Mouse (Mus musculus) forebrain, postnatal 0 days (tissue): Measurements from ENCODE around the gene Whamm. TPM values are rescaled to one million over a fixed set of nuclear protein-coding genes. Genes with fewer than 3 reads are reported as not detected.

ENCODE experiments used
- ATAC-seq: fragments of 200-750 bp; cut with Nextera tagmentation; 2 replicates; pipeline ENCODE4 v1.8.0; 2017; ENCODE audit warnings: mild to moderate bottlenecking, moderate library complexity
- DNase-seq: peaks from one replicate; pipeline ENCODE4 v3.0.0-alpha.2; 2015
- H3K27ac ChIP-seq: fragments of 300-500 bp; sonication (generic); 2 replicates; pipeline ENCODE4 v1.5.1; 2014; ENCODE audit warnings: low read depth, mild to moderate bottlenecking, antibody characterized with exemption, low read length, moderate library complexity, mixed read lengths
- H3K27me3 ChIP-seq: fragments of 300-500 bp; sonication (generic); 2 replicates; pipeline ENCODE4 v1.6.1; 2014; ENCODE audit warnings: mild to moderate bottlenecking, low read length, mixed read lengths; ENCODE audit not compliant: insufficient read depth
- H3K36me3 ChIP-seq: fragments of 300-500 bp; sonication (generic); 2 replicates; pipeline ENCODE4 v1.6.1; 2014; ENCODE audit warnings: mild to moderate bottlenecking, moderate library complexity; ENCODE audit not compliant: insufficient read depth
- H3K4me1 ChIP-seq: fragments of 300-500 bp; sonication (generic); 2 replicates; pipeline ENCODE4 v1.6.1; 2014; ENCODE audit warnings: antibody characterized with exemption; ENCODE audit not compliant: insufficient read depth
- H3K4me2 ChIP-seq: fragments of 300-500 bp; sonication (generic); 2 replicates; pipeline ENCODE4 v1.6.1; 2014; ENCODE audit warnings: low read depth, mild to moderate bottlenecking, moderate library complexity
- H3K4me3 ChIP-seq: fragments of 300-500 bp; sonication (generic); 2 replicates; pipeline ENCODE4 v1.5.1; 2014; ENCODE audit warnings: low read depth, low read length, mixed read lengths
- H3K9ac ChIP-seq: fragments of 300-500 bp; sonication (generic); 2 replicates; pipeline ENCODE4 v1.6.1; 2014; ENCODE audit warnings: mild to moderate bottlenecking
- H3K9me3 ChIP-seq: fragments of 300-500 bp; sonication (generic); 2 replicates; pipeline ENCODE4 v1.6.1; 2016; ENCODE audit warnings: low read length
- CTCF ChIP-seq: sonication (generic); IDR thresholded peaks from 2 replicates; pipeline ENCODE4 v1.5.1; 2016; ENCODE audit warnings: antibody characterized with exemption, control low read depth, low read depth
- WGBS: fragments of 180-500 bp; shearing (Covaris S2); extraction: QIAGEN DNeasy Blood & Tissue Kit; methylation state at CpG from one replicate; pipeline ENCODE4 v1.1.7; 2014; 5-methylcytosine and 5-hydroxymethylcytosine counted together
- polyA plus RNA-seq: library from polyadenylated mRNA; unstranded; fragments of >200 nt; fragmentation: Nextera tagmentation; extraction: Ambion mirVana; gene quantifications from 2 replicates; pipeline ENCODE4 v1.2.1, GENCODE M21; 2015
- total RNA-seq: library from RNA; depleted of rRNA; stranded (reverse); fragments of >200 nt; gene quantifications from 2 replicates; pipeline ENCODE4 v1.2.3, GENCODE M21; 2014

Gene Whamm
- total and polyA plus RNA-seq, 2 experiments from 2014 or later: 5.4 to 8.7 TPM

DNA sequence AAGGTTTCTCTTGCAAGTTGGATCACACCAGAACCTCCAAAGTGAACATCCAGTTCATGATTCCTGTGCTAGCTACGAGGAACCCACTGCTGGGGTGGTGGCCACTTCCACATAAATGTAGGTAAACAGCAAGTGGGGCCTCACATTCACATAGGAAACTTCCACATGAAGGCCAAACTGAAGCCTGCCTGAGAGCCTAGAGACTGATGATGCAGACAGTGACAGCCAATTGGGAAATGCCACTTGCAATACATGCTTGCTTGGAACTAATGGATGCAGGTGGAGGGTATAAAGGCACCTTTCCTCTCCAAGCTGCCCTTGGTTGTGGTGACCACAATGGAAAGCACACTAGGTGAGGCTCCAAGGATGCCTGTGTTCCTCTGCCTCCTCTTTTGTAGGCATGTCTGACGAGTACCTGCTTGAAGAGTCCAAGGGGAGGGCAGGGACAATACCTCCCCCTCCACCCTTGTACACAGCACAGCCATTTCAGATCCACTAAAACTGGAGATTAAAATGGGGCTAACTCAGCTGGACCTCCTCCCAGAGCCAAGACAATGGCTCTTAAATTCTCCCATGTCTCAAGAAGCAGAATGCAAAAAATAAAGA lies 32.9 kb upstream of the Whamm start:
- Histone ChIP-seq H3K4me2 (no peak overlapping the region), H3K27me3 (no peaks in the 10 kb centered on the region), H3K9ac (no peak overlapping the region), H3K4me3 (no peak overlapping the region), H3K9me3 (no peaks in the 10 kb centered on the region), H3K36me3 (peaks cover 13% of the 10 kb centered on the region), H3K27ac (no peak overlapping the region), H3K4me1 (no peaks in the 10 kb centered on the region)
- ATAC-seq: no peak
- no peak for TF ChIP-seq CTCF
- no peak for DNase-seq
- WGBS: 69% methylated on average over 2 of the region's 2 CpGs

GRCm38 (mm10) chr7:81539565-81539964 lies 31.5 kb upstream of the Whamm start:
- no peak for TF ChIP-seq CTCF
- H3K27me3 ChIP-seq: no peaks in the 10 kb centered on the region
- no peak overlapping the region for H3K27ac ChIP-seq
- H3K36me3 ChIP-seq: peaks cover 3% of the 10 kb centered on the region
- H3K9me3 ChIP-seq: no peaks in the 10 kb centered on the region
- no peak overlapping the region for H3K4me3 ChIP-seq
- no peak overlapping the region for H3K4me2 ChIP-seq
- 4% methylated on average over 2 of the region's 2 CpGs for WGBS
- no peaks in the 10 kb centered on the region for H3K4me1 ChIP-seq
- ATAC-seq (no peak), DNase-seq (no peak)
- no peak overlapping the region for H3K9ac ChIP-seq

DNA sequence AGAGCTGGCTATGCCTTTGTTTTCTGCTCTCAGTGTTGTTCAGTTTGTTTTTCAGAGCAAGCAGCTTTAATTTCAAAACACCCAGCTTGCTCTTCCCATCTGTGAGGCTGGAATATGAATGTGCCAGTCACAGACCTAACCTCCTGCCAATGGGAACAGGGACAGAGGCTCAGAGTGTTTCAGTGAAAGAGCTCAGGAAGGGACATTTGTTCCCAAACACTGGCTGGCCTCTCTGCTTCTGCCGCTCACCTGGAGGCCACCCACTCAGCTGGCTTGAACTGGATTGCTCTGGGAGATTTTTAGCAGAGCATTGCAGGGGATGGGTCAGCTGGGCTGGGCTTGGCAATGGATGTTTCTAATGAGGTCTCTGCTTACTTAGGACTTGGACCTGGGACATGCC lies 30.1 kb upstream of the Whamm start:
- ATAC-seq (peak; percentile 42; the same call in 1 of the 2 replicates), DNase-seq (peak; percentile 36)
- Histone ChIP-seq H3K9me3 (no peaks in the 10 kb centered on the region), H3K4me3 (no peak overlapping the region), H3K4me1 (no peaks in the 10 kb centered on the region), H3K9ac (no peak overlapping the region), H3K27me3 (no peaks in the 10 kb centered on the region), H3K4me2 (no peak overlapping the region), H3K27ac (no peak overlapping the region), H3K36me3 (no peaks in the 10 kb centered on the region)
- TF ChIP-seq CTCF: no peak
- WGBS: 35% methylated on average over 1 of the region's 1 CpGs

DNA sequence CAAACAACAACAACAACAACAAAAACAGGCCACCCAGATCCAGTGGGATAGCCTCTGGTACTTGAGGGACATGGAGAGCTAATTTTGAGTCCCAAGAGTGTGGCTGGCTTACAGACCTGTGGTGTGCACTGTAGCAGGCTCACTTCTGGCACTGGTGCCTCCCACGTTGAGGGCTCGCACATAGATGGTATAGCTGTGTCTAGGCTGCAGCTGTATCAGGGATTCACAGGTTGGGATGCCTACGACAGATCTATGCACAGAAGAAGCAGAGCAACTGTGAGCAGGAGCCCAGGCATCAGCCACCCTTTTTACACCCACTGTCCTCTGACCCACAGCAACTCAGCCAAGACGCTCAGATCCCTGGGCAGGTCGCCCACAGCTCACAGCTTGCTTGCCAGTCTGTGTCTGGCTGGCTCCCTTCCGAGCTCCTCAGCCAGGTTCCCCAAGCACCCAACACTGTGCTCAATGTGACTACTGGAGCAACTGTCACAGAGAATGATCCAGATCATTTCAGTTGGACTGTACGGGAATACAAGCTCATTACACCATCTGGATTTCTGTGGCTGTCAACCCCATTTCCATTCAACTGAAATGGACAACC lies 29.0 kb upstream of the Whamm start:
- TF ChIP-seq CTCF: no peak
- whole genome bisulfite sequencing: 53% methylated on average over 7 of the region's 7 CpGs
- Histone ChIP-seq H3K36me3 (no peaks in the 10 kb centered on the region), H3K4me2 (no peak overlapping the region), H3K27ac (no peak overlapping the region), H3K9ac (no peak overlapping the region), H3K4me3 (no peak overlapping the region), H3K4me1 (no peaks in the 10 kb centered on the region), H3K9me3 (no peaks in the 10 kb centered on the region), H3K27me3 (no peaks in the 10 kb centered on the region)
- peak; percentile 73 for ATAC-seq
- DNase-seq: peak; percentile 63

- DNase-seq: no peak
- no peak for TF ChIP-seq CTCF
- ATAC-seq: no peak
- Histone ChIP-seq H3K4me1 (no peaks in the 10 kb centered on the region), H3K9me3 (no peaks in the 10 kb centered on the region), H3K27ac (no peak overlapping the region), H3K27me3 (no peaks in the 10 kb centered on the region), H3K4me2 (no peak overlapping the region), H3K9ac (no peak overlapping the region), H3K4me3 (no peak overlapping the region), H3K36me3 (no peaks in the 10 kb centered on the region)
- 78% methylated on average over 8 of the region's 8 CpGs for WGBS
These were observed 28.1 kb upstream of the Whamm start for GRCm38 (mm10) chr7:81542934-81543333.

DNA sequence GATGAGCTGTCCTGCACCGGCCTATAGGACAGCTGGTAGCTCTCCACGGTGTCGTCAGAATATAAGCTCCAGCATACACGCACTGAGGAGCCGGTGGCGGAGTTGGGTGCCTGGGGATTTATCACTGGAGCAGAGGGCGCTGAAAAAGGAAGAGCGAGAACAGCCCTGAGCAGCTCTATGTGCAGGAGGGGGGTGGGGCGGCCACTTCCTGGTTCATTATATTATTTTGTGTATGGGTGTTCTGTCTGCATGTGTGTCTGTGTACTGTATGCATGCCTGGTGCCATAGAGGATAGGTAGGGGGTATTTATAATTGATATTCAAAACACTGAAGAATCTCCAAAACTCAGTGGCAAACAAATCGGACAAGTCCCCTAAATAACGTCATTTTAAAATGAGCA lies 22.2 kb upstream of the Whamm start:
- no peak overlapping the region for H3K9ac ChIP-seq
- no peaks in the 10 kb centered on the region for H3K27me3 ChIP-seq
- H3K36me3 ChIP-seq: no peaks in the 10 kb centered on the region
- H3K27ac ChIP-seq: no peak overlapping the region
- no peak overlapping the region for H3K4me3 ChIP-seq
- no peak overlapping the region for H3K4me2 ChIP-seq
- ATAC-seq (no peak), DNase-seq (no peak)
- H3K9me3 ChIP-seq: no peaks in the 10 kb centered on the region
- H3K4me1 ChIP-seq: no peaks in the 10 kb centered on the region
- 85% methylated on average over 11 of the region's 11 CpGs for WGBS
- no peak for TF ChIP-seq CTCF

GRCm38 (mm10) chr7:81553589-81553988 lies 17.5 kb upstream of the Whamm start:
- ATAC-seq (no peak; the same call in 1 of the 2 replicates), DNase-seq (no peak)
- Histone ChIP-seq H3K27me3 (no peaks in the 10 kb centered on the region), H3K27ac (no peak overlapping the region), H3K4me3 (no peak overlapping the region), H3K4me2 (no peak overlapping the region), H3K36me3 (no peaks in the 10 kb centered on the region), H3K9me3 (no peaks in the 10 kb centered on the region), H3K4me1 (no peaks in the 10 kb centered on the region), H3K9ac (no peak overlapping the region)
- WGBS: 42% methylated on average over 4 of the region's 4 CpGs
- TF ChIP-seq CTCF: no peak
